Mouse (Mus musculus): ENCODE data around the gene Rab31.

GRCm38 (mm10) chr17:65613463-65614412 lies 158.8 kb downstream of the Rab31 start, which contains the start of gene Vapa:
- TF ChIP-seq CTCF (IDR thresholded peaks at IDR 0.05; ENCODE audit: insufficient read depth, low read length) (no peak), POLR2A (IDR thresholded peaks at IDR 0.05; ENCODE audit: borderline replicate concordance, extremely low read depth, low read depth, low read length) (peak; percentile 83)

Measured in lung, adult 2 months (tissue).